Mouse (Mus musculus) erythroblast, embryonic 14.5 days (primary cell): Measurements from ENCODE around the gene Syn3.

Experiments
- GATA1 ChIP-seq: IDR thresholded peaks from 2 replicates; pipeline ENCODE4 v1.6.1; 2012; ENCODE audit warnings: low read length, inconsistent platforms, mixed read lengths
- TAL1 ChIP-seq: IDR thresholded peaks from 3 replicates; pipeline ENCODE4 v1.6.1; 2012; ENCODE audit warnings: low read length, inconsistent platforms, mixed read lengths

- TF ChIP-seq GATA1 (no peak), TAL1 (no peak)
Observed at GRCm38 (mm10) chr10:86069341-86069740, 429.4 kb downstream of the Syn3 start.
